Mouse (Mus musculus) thymus, adult 2 months (tissue): ENCODE data around the gene Hist1h2br.
"Not testable (repeated sequence)": the region's sequence is repeated elsewhere in the genome, so short reads cannot be mapped to it uniquely, and the experiment has no call there.

ENCODE experiments used
- CTCF ChIP-seq: fragments of 200-500 bp; IDR thresholded peaks from 2 replicates; pipeline ENCODE4 v1.5.1; 2012; ENCODE audit warnings: mild to moderate bottlenecking, control low read depth, low read length, moderate library complexity, borderline replicate concordance; ENCODE audit not compliant: control insufficient read depth, poor library complexity, insufficient read depth; ENCODE audit errors: extremely low read depth
- POLR2A ChIP-seq: fragments of 200-500 bp; IDR thresholded peaks from 2 replicates; pipeline ENCODE4 v1.6.1; 2012; ENCODE audit warnings: mild to moderate bottlenecking, low read length, control low read depth, moderate library complexity; ENCODE audit not compliant: control insufficient read depth, poor library complexity, insufficient read depth; ENCODE audit errors: extremely low read depth

DNA sequence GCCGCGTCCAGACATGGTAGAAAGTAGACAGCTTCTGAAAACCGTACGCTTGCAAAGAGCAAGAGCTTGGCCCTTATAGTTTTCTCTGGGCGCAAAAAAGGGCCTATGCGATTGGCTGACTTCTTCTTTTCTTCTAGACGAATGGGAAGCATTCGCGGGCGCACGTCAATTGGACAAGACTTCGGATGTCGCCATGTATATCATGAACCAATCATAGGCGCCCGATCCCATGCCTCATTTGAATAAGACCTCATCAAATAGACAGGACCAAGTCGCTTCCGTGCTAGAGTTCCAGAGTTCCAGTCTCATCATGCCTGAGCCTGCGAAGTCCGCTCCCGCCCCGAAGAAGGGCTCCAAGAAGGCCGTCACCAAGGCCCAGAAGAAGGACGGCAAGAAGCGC is at the start of gene Hist1h2br, which contains the start of gene Hist1h2ap:
- TF ChIP-seq CTCF, POLR2A: not testable (repeated sequence)
